Mouse (Mus musculus) layer of hippocampus, adult 6 months (tissue): Measurements from ENCODE around the gene Lgi2. TPM values are rescaled to one million over a fixed set of nuclear protein-coding genes. Genes with fewer than 3 reads are reported as not detected.

Experiments
- long read RNA-seq, 2 experiments: library from polyadenylated mRNA; unstranded; transcript quantifications; one replicate each; pipeline ENCODE4 v2.0.0; 2019 to 2020
- polyA plus RNA-seq: library from polyadenylated mRNA; unstranded; fragments of <200 nt; fragmentation: Nextera tagmentation; gene quantifications from 2 replicates; pipeline ENCODE4 v1.2.3, GENCODE M21; 2021

Lgi2 gene
- polyA plus RNA-seq, result 1.8 and 2.5 TPM in 2 replicates
- long read RNA-seq, experiment 1, full-length matches to known transcripts, result 1 of 7 reads
- long read RNA-seq, experiment 1, partial matches to known transcripts, result 0 of 7 reads
- long read RNA-seq, experiment 1, other reads (novel, unspliced or antisense), result 6 of 7 reads
- long read RNA-seq, experiment 2, full-length matches to known transcripts, result 5 of 23 reads
- long read RNA-seq, experiment 2, partial matches to known transcripts, result 1 of 23 reads
- long read RNA-seq, experiment 2, other reads (novel, unspliced or antisense), result 17 of 23 reads

DNA sequence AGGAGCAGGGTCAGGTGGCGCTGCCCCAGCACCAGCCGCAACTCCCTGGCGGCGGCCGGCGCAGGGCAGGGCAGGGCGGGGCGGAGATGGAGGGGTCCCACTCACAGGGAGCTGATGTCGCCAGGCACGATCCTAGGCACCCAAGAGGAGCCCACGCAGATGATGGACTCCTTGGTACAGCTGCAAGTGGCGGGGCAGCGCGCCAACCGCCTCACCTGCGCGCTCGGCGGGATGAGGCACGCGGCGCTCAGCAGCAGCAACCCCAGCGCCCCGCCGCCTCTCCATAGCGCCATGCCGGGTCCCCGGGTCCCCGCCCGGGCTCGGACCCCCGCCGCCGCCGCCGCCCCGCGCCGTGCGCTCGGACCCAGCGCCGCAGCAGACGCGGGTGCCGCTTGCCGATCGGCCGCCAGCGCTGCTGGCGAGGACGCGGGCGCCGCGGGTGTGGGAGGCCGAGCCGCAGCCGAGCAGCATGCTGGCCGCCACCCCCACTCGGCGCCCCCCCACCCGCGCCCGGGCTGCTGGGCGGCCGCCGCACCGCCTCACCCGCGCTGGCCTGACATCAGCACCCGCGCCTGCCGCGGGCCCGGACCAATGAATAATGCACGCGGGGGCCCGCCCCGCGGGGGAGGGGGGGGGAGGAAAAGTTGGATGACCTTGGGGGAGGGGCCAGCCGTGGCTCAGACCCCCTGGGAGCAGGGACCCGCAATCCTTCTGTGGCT lies at the start of gene Lgi2:
Gene Lgi2, minus strand, starts transcription at position 650 of the 719 bp plus-strand sequence.

Other genes starting within 250 kb of the Lgi2 start
- 10.5 and 18.4 TPM in 2 replicates for gene Sod3, start 202.7 kb downstream of the Lgi2 start, polyA plus RNA-seq
- gene Ccdc149, start 94.9 kb downstream of the Lgi2 start, polyA plus RNA-seq, result 6.8 and 8.2 TPM in 2 replicates
- 3.4 and 4.5 TPM in 2 replicates for gene Sepsecs, start 103.2 kb upstream of the Lgi2 start, polyA plus RNA-seq
- gene Pi4k2b, start 175.1 kb upstream of the Lgi2 start, polyA plus RNA-seq, result 1.0 and 1.6 TPM in 2 replicates
- gene Zcchc4, start 208.9 kb upstream of the Lgi2 start, polyA plus RNA-seq, result 4.9 and 5.4 TPM in 2 replicates